Mouse (Mus musculus) left cerebral cortex, adult 11 months (tissue): ENCODE measurements around the gene Bzw2.
"Not testable (repeated sequence)": the region's sequence is repeated elsewhere in the genome, so short reads cannot be mapped to it uniquely, and the experiment has no call there.

Experiments used
- DNase-seq: peaks from one replicate; pipeline ENCODE4 v3.0.0; 2022; ENCODE audit warnings: low spot score

Gene Bzw2

DNA sequence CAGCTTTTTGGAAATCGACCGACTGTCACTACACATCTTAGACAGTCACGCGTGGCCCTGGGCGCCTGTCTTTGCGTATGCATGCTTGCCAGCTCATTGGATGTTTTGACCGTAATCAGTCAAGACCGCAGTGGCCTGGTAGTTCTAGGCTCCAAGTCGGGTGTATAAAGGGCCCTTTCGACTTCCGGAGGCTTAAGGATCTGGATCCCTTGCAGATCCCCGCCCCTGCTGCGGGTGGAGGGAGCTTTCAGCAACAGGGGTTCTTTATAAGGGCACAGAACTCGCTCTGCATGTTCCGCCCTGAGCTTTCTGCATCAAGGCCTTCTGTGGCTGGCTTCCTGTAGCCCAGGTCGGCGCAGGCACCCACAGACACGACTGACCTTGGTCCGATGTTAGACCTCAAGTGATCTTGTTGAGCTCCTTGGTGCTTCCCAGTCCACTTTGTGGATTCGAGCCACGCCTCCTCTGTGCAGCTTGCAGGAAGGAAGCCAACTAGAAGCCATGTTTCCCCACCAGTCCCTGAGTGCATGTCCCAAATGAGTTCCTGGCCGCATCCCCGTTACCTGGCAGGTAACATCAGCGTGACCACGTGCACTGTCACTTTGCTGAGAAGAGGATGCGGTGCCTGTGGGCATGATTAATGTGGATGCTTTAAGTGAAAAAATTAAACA is at the start of gene Bzw2:
Gene Bzw2 (minus strand): TSS at position 443 of the 671 bp plus-strand sequence.
- peak; percentile 30 for DNase-seq

DNA sequence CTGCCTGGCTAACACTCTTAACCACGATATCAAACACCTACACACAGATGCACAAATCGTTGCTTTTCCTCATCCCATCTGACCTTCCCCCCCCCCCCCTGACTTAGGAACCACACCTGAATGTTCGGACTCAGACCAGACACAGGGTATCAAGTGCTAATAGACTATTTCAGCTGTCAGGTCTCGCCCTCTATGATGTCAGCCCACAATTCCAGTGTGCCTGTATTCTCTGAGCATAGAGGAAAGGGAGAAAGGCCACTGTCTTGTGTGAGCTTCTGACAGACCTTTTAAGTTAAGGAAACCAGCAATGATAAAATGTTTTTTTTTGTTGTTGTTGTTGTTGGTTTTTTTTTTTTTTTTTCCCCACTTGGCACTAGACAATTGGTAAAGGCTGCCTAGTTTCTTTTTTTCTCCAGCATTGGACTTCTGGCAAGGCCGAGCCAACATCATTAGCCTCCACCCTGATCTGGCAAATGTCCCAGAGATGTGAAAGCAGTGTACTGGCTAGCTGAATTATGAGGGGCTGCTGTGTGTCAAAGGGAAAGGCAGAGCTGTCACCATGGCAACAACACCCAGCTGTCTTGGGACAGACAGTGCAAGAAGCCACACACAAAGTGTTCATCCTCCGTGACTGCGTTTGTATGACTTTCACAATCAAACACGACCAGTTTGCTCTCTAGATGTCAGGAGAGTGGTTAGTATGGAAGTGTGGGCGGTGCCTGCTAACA is 49.4 kb upstream of the Bzw2 start:
- no peak for DNase-seq

DNA sequence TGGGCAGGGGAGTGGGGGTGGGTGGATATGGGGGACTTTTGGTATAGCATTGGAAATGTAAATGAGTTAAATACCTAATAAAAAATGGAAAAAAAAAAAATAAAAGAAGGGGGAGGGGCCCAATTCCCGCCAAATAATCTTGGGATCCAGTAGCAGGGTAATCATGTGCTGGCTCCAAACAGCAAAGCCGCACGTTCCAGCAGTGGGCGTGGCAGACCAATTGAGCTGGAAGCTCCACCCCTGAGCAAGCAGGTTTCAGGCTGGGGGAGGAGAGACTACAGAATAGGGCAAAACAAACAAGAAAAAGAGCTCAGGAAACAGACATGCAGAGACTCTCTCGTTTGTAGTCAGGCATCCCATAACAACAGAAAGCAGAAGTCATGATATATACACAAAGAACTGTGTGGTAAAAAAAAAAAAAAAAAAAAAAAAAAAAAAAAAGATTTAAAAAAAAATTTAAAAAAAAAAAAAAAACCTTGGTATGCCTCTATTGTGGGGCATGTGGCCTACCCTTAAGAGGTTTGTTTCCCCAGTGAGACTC is 47.8 kb upstream of the Bzw2 start:
- DNase-seq: not testable (repeated sequence)

DNA sequence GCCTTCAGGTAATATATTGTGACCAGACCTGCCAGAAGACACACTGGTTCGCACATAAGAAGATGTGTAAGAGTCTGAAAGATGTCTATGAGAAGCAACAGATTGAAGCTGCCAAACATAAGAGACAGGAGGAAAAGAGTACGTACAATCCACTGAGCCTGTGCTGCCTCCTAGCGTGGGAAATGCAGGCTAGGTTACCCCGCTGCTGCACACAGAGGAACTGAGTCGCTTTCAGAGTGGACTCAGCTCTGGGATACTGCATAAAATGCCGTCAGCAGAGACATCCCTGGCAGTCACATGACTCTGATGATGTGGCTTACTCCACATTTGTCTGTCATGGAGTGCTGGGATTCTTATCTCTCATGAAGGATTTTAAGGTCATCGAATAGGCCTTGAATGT is 37.1 kb upstream of the Bzw2 start:
- no peak for DNase-seq

DNA sequence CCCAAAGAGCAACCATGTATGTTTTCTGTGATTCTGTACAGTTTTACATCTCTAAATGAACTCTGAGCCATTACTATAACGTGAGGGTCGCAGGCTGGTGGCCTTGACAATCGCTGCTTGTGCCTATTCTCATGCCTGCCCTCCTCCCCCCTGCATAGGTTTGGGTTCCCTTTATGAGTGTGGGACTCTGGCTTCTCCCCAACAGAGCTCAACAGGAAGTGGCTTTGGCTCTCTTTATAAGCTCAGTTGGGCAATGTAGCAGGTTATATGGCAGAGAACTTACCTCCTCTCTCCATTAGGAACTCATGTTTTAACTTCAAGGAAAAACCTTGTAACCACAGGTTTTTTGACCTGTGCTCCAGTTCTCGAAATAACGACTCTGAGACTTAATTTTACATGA is 32.5 kb upstream of the Bzw2 start:
- no peak for DNase-seq

DNA sequence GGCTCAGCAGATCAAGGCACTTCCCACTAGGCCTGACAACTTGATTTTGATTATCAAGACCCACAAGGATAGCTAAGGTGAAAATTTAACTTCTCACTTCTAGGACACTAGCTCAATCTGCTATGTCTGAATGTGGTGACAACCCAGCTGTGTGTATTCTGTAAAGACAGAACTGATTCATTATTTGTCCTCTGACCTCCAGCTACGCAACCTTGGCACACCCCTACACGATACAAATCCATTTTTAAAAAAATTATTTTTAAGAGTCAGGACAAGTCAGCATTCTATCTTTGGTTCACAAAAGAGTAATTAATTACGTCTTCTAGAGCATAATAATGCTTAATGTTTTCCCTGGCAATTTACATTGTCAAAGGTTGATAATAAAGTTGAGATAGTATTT is 31.7 kb upstream of the Bzw2 start:
- DNase-seq: no peak

DNA sequence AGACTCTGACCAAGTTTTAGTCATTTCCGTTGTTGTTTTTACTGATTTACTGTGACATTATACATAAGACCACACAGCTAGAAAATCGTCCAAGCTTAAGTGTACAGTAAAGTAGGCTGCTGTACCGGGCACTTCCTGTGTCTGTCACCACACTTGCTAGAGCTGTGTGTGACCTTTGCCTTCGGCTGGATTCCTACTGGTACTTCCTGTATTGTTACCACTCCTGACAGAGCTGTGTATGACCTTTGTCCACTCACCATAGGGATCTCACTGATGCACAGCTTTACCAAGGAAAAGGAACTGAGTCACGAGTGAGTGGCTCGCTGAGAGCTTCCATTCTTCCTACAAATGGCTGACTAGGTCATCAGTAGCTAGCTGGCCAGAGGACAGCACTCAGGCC is 29.2 kb upstream of the Bzw2 start:
- DNase-seq: no peak

DNA sequence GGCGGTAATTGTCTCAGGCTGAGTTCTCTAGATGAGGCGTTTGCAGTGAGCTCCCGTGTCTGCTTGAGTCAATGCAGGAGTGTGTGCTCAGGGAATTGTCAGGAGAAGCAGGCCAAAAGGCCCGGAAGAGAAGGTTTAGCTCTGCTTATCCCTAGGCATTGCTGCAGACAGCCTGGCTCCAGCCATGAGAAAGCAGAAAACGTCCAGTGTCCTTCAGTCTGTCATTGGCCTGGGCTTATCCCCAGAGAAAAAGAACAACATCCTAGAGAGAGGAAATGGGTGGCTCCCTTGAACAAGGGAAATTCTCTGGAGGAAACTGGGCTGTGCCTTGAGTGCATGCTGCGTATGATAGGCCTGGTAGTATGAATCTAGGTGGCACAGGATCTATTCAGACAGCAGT is 24.7 kb upstream of the Bzw2 start:
- no peak for DNase-seq

DNA sequence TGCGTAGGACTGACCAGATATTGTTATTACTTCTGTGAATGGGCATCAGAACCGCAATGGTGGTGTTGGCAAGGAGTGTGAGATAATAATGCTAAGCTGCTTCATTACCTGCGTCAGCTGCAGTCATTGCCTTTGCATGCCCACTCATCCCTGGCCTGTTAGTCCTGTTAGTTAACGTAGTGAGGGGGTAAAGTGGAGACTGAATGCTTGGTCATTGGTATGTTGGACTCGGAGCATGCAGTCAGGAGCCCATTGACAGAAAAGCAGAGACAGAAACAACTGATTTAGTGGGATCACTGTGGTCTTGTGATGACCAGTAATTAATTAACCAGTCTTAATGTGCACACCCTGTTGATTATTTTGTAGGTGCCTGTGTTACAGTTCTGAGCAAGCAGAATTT is 19.3 kb upstream of the Bzw2 start:
- DNase-seq: no peak

DNA sequence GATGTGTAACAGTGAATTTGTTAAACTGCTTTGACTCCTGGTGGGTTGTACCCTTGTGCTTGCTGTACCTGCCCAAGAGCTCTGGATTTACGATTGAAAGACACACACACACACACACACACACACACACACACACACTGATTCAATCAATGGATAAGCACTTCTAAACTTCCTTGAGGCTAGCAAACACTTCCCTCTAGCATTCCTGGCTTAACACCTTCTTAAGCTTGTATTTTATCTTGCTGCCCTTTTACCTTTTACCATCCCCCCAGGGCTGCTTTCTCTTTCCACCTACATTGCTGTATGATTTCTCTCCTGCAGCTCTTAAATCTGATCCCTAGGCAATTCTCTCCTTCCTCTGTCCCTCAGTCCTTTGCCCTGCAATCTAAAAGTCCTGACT is 7.4 kb upstream of the Bzw2 start:
- DNase-seq: no peak

DNA sequence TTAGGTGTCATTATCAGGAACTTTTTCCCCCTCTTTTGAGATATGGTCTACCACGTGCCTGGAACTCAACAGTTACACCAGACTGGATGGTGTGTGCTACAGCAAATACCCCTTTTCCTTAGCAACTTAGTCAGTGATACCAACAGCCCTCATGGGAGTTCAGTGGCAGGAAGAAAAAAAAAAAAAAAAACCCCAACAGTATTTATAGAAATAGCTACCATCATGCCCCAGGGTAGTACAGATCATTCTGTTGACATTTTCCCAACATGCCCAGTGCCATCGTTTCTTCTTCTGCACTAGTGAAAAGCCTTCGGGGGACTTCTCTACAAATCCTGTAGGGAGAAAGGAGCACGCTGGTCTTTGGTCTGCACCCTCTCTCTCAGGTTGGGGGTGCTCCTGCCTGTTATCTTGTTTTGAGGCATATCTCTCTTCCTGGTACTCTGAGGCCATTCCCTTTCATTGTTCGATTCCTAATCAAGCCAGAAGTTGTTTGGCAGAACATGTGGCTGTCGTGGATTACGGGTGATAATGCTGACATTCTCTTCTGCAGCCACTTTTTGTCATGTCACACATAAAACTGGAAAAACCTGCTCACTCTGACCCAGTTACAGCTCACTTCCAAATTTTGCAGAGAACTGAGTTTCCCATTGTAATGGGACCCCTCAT is 6.4 kb upstream of the Bzw2 start:
- DNase-seq: no peak

DNA sequence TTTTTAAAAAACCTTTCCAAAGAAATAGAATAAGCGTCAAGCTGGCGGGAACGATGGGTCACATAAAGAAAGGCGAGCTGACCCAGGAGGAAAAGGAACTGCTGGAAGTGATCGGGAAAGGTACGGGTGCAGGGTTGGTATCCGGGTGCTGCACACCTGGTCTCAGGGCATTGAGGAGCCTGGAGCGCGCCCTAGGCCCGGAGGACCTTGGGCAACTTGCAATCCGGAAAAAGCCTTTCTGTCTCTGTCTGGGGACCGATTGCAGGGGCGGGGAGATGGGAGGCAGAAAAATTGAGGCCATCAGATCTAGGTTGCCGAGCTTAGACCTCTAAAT is 609 bp downstream of the Bzw2 start:
- no peak for DNase-seq

DNA sequence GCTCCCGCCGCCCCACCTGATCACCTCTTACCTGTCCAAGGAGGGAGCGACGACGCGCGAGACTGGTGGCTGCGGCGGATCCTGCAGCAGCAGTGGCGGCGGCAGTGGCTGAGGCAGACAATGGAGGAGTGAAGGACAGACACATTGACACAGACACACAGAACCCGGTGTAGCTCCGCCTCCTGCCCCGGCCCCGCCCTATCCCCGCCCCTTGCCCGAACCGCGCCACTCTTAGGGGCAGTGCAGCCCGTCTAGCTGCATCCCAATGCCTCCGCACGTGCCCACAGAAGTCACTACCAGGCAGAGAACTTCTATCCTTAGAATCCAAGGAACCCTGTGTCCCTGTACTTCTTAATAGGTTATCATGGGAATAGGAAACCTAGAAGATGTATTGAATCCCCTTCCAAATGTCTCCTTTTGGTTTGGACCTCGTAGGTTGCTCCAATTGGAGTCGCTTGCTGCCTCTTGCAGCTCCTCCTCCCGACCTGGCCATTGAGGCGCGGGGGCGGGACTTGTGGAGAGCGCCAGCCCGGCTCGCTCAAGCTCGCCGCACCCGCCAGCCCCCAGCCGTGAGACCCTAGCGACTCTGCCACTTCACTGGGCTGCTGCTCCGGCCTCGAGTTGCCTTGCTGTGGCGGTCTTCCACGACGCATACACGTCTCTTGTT is 1.1 kb downstream of the Bzw2 start, which contains the start of gene Ankmy2:
Gene Ankmy2 (plus strand): TSS at position 478 of the 667 bp plus-strand sequence.
- DNase-seq: peak; percentile 84

DNA sequence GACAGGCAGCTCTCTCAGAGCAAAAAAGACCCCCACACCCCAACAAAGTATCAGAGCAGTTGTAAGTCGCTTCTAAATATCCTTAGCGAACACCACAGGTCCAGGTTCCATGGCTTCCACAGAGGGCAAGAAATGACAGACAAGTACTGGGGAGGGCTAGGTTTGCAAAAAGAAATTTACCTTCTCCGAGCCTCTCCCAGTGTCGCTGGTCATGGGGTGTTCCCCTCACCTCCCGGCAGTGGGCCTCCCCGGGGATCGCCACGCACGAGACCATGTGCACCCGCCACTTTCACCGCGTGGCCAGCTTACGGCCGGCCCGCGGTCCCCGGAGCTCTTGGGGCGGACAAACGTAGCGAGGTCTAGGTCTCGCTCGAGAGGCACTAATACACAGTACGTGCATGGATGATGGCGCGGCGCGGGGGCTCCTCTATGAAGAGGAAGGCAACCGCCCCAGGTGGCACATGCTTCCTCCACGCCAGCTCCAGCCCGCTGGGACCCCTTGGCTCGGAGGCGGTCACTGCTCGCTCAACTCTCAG is 1.7 kb downstream of the Bzw2 start:
- DNase-seq: no peak

DNA sequence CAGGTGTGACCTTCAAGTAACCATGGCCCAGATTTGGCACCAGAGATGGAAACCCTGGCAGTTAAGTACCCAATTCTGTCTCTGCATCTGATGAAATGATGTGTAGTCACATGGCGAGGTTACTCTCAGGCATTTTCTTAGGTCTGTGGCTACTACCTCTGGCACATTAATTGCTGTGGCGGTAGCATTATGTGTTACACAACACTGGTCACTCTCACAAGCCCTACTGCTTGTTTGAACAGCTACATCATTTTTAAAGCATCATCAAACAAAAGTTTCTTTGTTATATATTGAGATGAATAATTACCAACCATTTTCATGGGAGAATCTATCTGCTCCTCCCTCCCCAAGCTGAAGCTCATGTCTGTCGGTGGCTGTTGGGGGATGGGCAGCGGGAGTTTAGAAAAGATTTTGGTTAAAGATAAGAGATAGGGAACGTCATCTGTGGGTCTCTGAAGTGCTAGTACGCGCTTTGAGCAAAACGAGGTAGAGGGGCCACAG is 2.7 kb downstream of the Bzw2 start:
- DNase-seq: peak; percentile 30

DNA sequence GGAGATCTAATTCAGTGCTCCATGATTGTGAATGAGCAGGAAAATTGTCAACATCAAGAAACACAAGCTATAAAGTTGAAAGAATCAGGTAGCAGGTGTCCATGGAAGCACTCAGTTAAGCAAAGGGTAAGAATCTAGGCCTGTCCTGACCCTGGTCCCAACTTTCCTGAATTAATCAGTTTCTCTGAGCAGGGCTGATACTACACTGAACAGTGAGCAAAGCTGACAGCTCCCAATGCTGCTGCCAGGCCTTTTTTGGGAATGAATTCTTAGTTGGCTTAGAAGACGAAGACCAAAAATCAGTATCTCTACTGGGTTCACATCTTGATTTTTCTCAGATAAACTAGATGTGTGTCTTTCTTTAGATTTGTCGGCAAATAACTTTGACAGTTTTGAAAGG is 7.1 kb downstream of the Bzw2 start:
- no peak for DNase-seq

DNA sequence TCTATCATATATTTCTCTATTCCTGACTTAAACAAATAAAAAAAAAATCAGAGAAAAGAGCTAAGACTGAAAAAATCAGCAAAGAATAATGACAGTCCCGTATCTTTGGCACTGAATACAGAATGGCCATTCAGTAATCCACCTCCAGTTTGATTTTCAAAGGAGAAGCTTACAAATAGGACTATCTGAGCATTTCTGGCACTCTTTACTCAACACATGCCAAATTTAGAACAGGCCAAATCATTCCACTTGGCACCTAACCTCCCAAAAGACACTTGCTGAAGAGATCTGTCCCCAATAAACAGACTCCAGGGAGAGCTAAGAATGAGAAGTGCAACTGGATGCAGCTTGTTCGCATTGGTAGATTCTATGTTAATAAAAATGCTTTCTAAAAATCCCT is 7.6 kb downstream of the Bzw2 start:
- no peak for DNase-seq

DNA sequence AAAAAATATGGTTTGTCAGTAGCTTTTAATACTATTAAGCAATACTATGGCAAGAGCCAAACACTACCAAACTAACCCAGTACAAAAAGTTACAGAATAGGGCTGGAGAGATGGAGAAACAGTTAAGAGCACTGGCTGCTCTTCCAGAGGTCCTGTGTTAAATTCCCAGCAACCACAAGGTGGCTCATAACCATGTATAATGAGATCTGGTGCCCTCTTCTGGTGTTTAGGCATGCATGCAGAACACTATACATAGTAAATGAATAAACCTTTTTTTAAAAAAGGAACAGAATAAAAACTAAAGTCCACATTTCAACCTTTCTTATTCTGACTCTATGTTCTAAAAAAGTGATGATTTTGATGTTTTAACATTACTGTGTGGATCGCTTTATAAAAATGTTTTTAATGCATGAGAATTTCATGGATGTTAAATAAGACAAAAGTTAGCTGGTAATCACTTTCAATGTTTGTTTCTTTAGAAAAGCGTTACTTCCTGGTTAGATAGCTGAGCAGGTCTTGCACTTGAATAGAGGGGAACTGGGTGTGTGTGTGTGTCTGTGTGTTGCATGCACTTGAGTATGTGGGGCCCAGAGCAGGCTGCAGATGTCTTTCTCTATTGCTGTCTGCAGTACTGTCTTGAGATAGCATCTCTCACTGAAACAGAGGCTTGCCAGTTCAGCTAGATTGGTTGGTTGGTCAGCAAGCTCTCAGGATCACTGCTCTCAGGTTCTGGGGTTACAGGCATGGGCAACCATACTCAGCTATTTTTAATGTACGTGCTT is 11.5 kb downstream of the Bzw2 start:
- no peak for DNase-seq

DNA sequence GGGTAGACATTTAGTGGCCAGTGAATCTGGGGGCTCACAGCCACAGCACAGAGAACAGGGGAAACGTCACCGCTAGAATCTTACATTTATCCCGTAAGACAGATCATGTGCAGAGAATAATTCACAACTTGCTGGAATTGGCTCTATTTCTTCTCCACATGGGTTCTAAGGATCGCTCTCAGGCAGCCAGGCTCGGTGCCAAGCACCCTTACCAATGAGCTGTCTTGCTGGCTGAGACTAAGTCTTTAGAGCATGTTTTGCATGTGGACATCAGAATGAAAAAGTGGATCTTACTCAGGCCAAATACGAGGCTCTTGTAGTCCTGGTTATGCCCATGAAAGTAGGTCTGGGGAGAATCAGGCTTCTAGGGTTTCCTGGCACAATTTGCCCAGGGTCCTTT is 17.5 kb downstream of the Bzw2 start:
- no peak for DNase-seq

DNA sequence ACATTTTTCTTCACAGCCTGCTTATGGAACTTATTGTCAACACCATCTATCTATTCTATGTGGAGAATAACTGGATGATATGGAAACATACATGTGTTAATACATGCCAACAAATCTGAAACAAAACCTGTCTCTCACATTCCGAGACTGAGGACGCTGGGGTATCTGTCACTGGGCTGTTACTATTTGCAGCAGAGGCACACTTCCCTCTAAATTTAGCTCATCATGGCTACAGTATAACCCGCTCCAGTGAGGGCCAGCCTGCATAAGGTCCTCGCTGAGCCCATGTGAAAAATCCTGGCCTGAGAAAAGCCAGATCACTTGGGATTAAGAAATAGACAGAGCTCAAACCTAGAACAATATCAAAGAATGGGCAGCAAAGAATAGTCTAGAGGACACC is 20.7 kb downstream of the Bzw2 start:
- no peak for DNase-seq

DNA sequence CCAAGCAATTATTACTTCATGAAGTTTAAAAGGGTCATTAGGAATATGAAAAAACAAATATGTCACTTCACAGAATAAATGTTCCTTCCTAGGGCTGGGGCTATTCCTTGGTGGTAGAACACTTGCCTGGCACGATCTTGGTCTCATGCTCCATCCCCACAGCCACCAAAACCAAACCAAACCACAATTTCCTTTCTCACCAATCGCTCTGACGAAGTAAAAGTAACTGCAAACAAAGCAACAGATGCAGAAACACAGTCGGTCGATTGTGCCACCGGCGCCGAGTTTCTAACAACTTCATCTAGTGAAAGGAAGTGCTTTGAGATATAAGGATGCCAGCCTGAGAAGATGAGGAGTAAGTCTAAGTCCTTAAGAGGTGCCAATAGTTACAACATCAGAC is 21.6 kb downstream of the Bzw2 start:
- no peak for DNase-seq
